Mouse (Mus musculus): ENCODE results near the gene Ano9.

Gene Ano9

GRCm38 (mm10) chr7:141117636-141118035, at the start of gene Ano9:
Gene Ano9 (minus strand): TSS chr7:141117806.
- no peak for DNase-seq (ENCODE audit: low spot score in 2 of 2)

GRCm38 (mm10) chr7:141164850-141165249, 47.2 kb upstream of the Ano9 start:
- DNase-seq (ENCODE audit: low spot score in 2 of 2): no peak

GRCm38 (mm10) chr7:141164397-141164796, 46.8 kb upstream of the Ano9 start:
- DNase-seq (ENCODE audit: low spot score in 2 of 2): no peak

- no peak for DNase-seq (ENCODE audit: low spot score in 2 of 2)
Observed at GRCm38 (mm10) chr7:141155362-141155761, 37.8 kb upstream of the Ano9 start.

GRCm38 (mm10) chr7:141148639-141149038, 31.0 kb upstream of the Ano9 start:
- no peak for DNase-seq (ENCODE audit: low spot score in 2 of 2)

- DNase-seq (ENCODE audit: low spot score in 2 of 2): no peak
Observed at GRCm38 (mm10) chr7:141147044-141147443, 29.4 kb upstream of the Ano9 start.

- DNase-seq (ENCODE audit: low spot score in 2 of 2): no peak
Observed at GRCm38 (mm10) chr7:141146043-141146595, 28.5 kb upstream of the Ano9 start.

GRCm38 (mm10) chr7:141145403-141145802, 27.8 kb upstream of the Ano9 start:
- DNase-seq (ENCODE audit: low spot score in 2 of 2): no peak

- DNase-seq (ENCODE audit: low spot score in 2 of 2): no peak
Observed at GRCm38 (mm10) chr7:141144650-141145049, 27.0 kb upstream of the Ano9 start.

GRCm38 (mm10) chr7:141143861-141144260, 26.3 kb upstream of the Ano9 start:
- DNase-seq (ENCODE audit: low spot score in 2 of 2): no peak

- DNase-seq (ENCODE audit: low spot score in 2 of 2): no peak
Observed at GRCm38 (mm10) chr7:141143112-141143511, 25.5 kb upstream of the Ano9 start.

- DNase-seq (ENCODE audit: low spot score in 2 of 2): no peak
Observed at GRCm38 (mm10) chr7:141141326-141141725, 23.7 kb upstream of the Ano9 start.

- no peak for DNase-seq (ENCODE audit: low spot score in 2 of 2)
Observed at GRCm38 (mm10) chr7:141131904-141132755, 14.5 kb upstream of the Ano9 start.

GRCm38 (mm10) chr7:141131024-141131820, 13.6 kb upstream of the Ano9 start:
- peak; percentile 87 to 93 for DNase-seq (ENCODE audit: low spot score in 2 of 2)

GRCm38 (mm10) chr7:141123517-141123856, 5.9 kb upstream of the Ano9 start:
- no peak for DNase-seq (ENCODE audit: low spot score in 2 of 2)

- peak; percentile 88 to 89 for DNase-seq (ENCODE audit: low spot score in 2 of 2)
Observed at GRCm38 (mm10) chr7:141122689-141123516, 5.3 kb upstream of the Ano9 start.

- no peak for DNase-seq (ENCODE audit: low spot score in 2 of 2)
Observed at GRCm38 (mm10) chr7:141122245-141122644, 4.6 kb upstream of the Ano9 start, which contains the start of gene Ptdss2. Gene Ptdss2 (plus strand): TSS chr7:141122382.

GRCm38 (mm10) chr7:141121051-141121531, 3.5 kb upstream of the Ano9 start:
- no peak for DNase-seq (ENCODE audit: low spot score in 2 of 2)

GRCm38 (mm10) chr7:141120605-141121004, 3.0 kb upstream of the Ano9 start:
- DNase-seq (ENCODE audit: low spot score in 2 of 2): no peak

GRCm38 (mm10) chr7:141119487-141119886, 1.9 kb upstream of the Ano9 start:
- no peak for DNase-seq (ENCODE audit: low spot score in 2 of 2)

GRCm38 (mm10) chr7:141115874-141116273, 1.7 kb downstream of the Ano9 start:
- DNase-seq (ENCODE audit: low spot score in 2 of 2): no peak

Measured in frontal cortex, postnatal 36 days (tissue).